Mouse (Mus musculus): ENCODE measurements at regions not wholly inside any gene's neighbourhood (a gene's known extent, or its start where the extent isn't known, plus 50 kb on each side); places are given as distances from the start of the nearest gene placed in this dataset.

GRCm38 (mm10) chr9:120731952-120732622 lies 160.8 kb downstream of the Rpl14 start:
- DNase-seq: peak; percentile 60 to 65

- DNase-seq: no peak
Measured at GRCm38 (mm10) chr9:120732650-120733293, 161.5 kb downstream of the Rpl14 start.

- DNase-seq: peak; percentile 50 to 60
Measured at GRCm38 (mm10) chr9:120733681-120734465, 162.6 kb downstream of the Rpl14 start.

GRCm38 (mm10) chr9:120735217-120735616 lies 164.0 kb downstream of the Rpl14 start:
- no peak for DNase-seq

GRCm38 (mm10) chr9:120737956-120738355 lies 166.7 kb downstream of the Rpl14 start:
- peak; percentile 17 to 25 for DNase-seq

GRCm38 (mm10) chr9:120739199-120739952 lies 168.1 kb downstream of the Rpl14 start:
- peak; percentile 42 to 55 for DNase-seq

GRCm38 (mm10) chr9:120739953-120740524 lies 168.8 kb downstream of the Rpl14 start:
- no peak for DNase-seq

GRCm38 (mm10) chr9:120741521-120741920 lies 170.3 kb downstream of the Rpl14 start:
- no peak for DNase-seq

- DNase-seq: peak; percentile 28 to 43
Measured at GRCm38 (mm10) chr9:120743455-120743854, 172.2 kb downstream of the Rpl14 start.

GRCm38 (mm10) chr9:120745674-120746073 lies 174.4 kb downstream of the Rpl14 start:
- DNase-seq: no peak

- DNase-seq: no peak
Measured at GRCm38 (mm10) chr9:120750820-120751219, 178.2 kb upstream of the Ctnnb1 start.

GRCm38 (mm10) chr9:120751686-120752484 lies 177.1 kb upstream of the Ctnnb1 start:
- peak; percentile 50 to 57 for DNase-seq

- DNase-seq: no peak
Measured at GRCm38 (mm10) chr9:120754151-120754550, 174.9 kb upstream of the Ctnnb1 start.

- no peak for DNase-seq
Measured at GRCm38 (mm10) chr9:120755486-120755885, 173.5 kb upstream of the Ctnnb1 start.

GRCm38 (mm10) chr9:120758003-120758402 lies 171.0 kb upstream of the Ctnnb1 start:
- peak in 1 of 2 experiments; percentile 51 for DNase-seq

- no peak for DNase-seq
Measured at GRCm38 (mm10) chr9:120758632-120759031, 170.4 kb upstream of the Ctnnb1 start.

GRCm38 (mm10) chr9:120759771-120760170 lies 169.2 kb upstream of the Ctnnb1 start:
- no peak for DNase-seq

GRCm38 (mm10) chr9:120763802-120764201 lies 165.2 kb upstream of the Ctnnb1 start:
- no peak for DNase-seq

- peak; percentile 39 to 44 for DNase-seq
Measured at GRCm38 (mm10) chr9:120764663-120765062, 164.4 kb upstream of the Ctnnb1 start.

- no peak for DNase-seq
Measured at GRCm38 (mm10) chr9:120765292-120765691, 163.7 kb upstream of the Ctnnb1 start.

GRCm38 (mm10) chr9:120766881-120767280 lies 162.1 kb upstream of the Ctnnb1 start:
- no peak for DNase-seq

- peak; percentile 36 to 65 for DNase-seq
Measured at GRCm38 (mm10) chr9:120767396-120767795, 161.6 kb upstream of the Ctnnb1 start.

All from kidney, postnatal 36 days (tissue).